Mouse (Mus musculus): ENCODE data around the gene Cacna1e. TPM values are rescaled to one million over a fixed set of nuclear protein-coding genes. Genes with fewer than 3 reads are reported as not detected.

Cacna1e gene
- total RNA-seq, 2 experiments from 2014 or later = 0.14 to 0.16 TPM

DNA sequence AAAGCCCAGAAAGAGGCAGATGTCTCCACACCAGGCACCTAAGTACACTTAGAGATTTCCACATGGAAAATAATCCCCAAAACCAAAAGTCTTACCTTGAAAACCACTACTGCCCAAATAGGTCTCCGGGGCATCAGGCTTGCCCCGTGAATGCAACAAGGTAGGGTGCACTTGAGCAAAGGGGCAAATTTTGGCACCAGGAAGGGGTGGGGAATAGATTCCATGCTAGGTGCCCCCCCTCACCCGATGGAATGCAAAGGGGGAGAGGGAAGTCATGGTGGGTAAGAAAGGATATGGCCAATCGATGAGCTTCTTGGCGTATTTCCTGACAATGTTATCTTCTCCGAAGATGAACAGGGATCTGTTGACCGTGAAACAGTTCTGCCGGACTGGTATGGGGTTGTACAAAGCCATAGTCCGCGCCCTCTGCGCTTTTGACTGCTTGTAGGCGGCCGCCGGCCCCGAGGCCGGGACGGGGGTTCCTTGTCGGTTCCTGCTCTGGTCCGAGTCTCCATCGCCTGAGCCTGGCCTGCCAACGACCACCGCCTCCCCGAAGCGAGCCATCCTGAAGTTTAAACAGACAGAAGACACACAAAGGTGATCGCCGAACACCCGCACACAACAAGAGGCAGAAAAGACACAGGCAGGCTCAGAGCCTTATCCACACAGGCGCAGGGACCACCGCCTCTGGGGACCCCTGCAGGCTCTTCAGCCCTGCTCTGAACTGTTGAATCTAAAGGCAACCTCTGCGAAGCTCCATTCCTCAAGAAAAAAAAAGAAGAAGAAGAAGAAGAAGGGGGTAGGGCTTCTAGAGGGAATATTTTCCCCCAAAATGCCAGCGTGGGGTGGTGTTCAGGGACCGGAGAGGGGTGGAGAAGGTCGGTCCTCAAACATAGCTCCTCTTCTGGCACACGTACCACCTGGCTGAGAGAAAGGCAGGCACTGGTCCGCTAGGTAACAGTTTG, 158.7 kb downstream of the Cacna1e start:
- DNase-seq (ENCODE audit: low spot score) = no peak
- intact Hi-C loops (cut with DNase I) = loop anchor here (5.0 kb wide), 2 partner anchors 533 to 833 kb away; partner anchors contain the start of gene Teddm1a

- DNase-seq (ENCODE audit: low spot score) = no peak
- intact Hi-C loops (cut with DNase I) = no loop called here
These were observed 160.6 kb downstream of the Cacna1e start for GRCm38 (mm10) chr1:154723537-154724286.

GRCm38 (mm10) chr1:154723078-154723477, 161.2 kb downstream of the Cacna1e start:
- no peak for DNase-seq (ENCODE audit: low spot score)
- intact Hi-C loops (cut with DNase I) = no loop called here

- DNase-seq (ENCODE audit: low spot score) = no peak
- intact Hi-C loops (cut with DNase I) = no loop called here
These were observed 168.7 kb downstream of the Cacna1e start for GRCm38 (mm10) chr1:154715596-154715995.

GRCm38 (mm10) chr1:154712747-154713146, 171.6 kb downstream of the Cacna1e start:
- intact Hi-C loops (cut with DNase I) = no loop called here
- no peak for DNase-seq (ENCODE audit: low spot score)

DNA sequence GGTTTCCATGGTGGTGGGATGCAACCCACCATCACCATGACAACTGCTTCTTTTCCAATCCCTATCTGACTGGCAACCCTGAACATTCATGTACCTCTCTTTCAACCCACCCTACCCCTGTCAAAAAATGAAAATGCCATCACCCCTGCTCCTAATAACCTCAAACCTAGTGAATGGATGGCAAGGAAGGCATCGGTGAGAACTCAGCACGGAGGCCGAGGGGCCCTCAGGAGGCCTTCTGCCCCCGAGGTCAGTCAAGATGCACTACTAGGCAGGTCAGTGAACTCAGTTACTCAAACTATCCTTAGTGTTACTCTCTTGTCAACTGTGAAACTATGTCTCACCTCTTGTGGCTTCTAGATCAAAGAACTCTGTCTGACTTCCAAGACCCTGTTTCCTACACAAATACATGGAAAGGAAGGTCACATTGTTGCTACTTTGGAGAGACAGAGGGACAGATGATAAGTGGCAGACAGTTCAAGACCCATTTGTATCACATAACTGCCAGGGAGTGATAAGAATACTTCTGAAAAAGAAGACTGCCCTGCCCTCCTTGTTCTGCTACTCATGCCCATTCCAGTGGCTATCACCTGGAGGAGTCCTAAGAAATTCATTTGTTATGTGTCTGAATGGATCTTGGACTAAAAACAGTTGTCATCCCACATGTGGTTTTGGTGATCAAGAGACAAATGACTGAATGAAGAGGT, 176.6 kb downstream of the Cacna1e start:
- intact Hi-C loops (cut with DNase I) = no loop called here
- no peak for DNase-seq (ENCODE audit: low spot score)

- intact Hi-C loops (cut with DNase I) = no loop called here
- DNase-seq (ENCODE audit: low spot score) = no peak
These were observed 177.3 kb downstream of the Cacna1e start for GRCm38 (mm10) chr1:154706974-154707373.

DNA sequence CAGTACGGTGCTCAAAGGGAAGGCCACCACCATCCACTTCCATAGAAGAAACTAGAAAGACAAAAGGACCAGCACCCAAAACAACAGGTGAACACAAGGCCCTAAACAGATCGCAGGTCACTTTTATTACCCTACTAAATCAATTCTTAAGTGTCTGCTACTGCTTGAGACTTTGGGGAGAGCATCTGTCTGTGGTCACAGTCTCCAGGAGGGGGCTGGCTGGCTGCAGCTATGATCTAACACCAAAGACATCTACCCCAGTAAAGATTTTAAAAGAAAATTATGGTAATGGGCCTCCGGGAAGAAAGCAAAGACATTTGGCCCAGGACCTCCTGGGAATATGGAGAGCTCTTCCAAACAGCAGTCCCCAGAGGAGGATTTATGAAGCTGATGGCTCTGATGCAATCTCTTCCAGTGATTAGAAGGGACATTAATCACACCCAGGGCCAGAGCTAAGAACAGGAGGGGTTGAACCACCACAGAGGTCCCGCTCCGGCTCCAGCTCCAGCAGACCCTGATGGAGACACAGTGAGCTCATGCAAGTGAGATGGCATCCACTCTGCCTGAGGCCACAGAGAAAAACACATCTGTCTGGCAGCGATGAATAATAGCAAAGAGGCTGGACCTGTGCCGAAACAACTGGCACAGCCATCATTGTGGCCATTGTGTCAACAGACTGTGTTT, 178.3 kb downstream of the Cacna1e start:
- intact Hi-C loops (cut with DNase I) = no loop called here
- DNase-seq (ENCODE audit: low spot score) = no peak

GRCm38 (mm10) chr1:154704558-154705185, 179.6 kb downstream of the Cacna1e start:
- no peak for DNase-seq (ENCODE audit: low spot score)
- intact Hi-C loops (cut with DNase I) = no loop called here

GRCm38 (mm10) chr1:154702623-154703022, 181.7 kb downstream of the Cacna1e start:
- intact Hi-C loops (cut with DNase I) = no loop called here
- no peak for DNase-seq (ENCODE audit: low spot score)

DNA sequence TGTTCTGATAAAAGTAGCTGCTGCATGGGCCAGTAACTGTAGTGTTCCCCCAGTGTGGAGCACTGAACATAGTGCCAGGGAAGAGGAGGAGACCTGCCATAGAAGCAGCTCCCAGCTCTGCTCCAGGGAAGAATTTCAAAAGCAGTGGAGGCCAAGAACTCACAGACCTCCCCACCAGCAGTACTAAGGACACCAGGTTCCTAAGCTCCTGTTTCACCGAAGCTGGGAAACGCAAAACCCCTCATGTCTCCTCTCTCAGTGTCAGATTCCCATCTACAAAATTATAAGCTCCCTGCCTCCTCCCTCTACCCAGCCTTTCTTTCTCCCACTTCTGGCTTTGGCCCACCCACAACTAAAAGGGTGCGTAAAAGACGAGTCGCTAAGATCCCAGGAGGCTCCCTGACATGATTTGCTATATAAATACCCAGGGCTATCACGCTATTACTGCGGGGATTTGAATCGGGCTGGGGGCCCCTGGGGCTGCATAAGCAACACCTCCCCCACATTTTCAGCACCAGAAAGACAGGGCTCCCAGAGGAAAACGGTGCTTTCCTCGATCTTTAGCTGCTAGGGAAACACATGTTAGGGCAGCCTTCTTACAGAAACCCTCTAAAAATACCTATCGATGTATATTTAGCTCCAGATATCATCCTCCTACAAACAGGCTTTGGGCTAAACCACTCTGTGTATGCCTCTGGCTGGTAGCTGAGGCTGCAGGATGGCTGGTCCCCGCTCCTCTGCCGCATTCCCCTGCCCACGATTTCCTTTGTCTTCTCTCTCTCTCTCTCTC, 195.2 kb downstream of the Cacna1e start:
- DNase-seq (ENCODE audit: low spot score) = no peak
- intact Hi-C loops (cut with DNase I) = no loop called here

GRCm38 (mm10) chr1:154686861-154687260, 197.4 kb downstream of the Cacna1e start:
- no peak for DNase-seq (ENCODE audit: low spot score)
- intact Hi-C loops (cut with DNase I) = no loop called here

GRCm38 (mm10) chr1:154683477-154684106, 200.7 kb downstream of the Cacna1e start:
- intact Hi-C loops (cut with DNase I) = no loop called here
- no peak for DNase-seq (ENCODE audit: low spot score)

GRCm38 (mm10) chr1:154678989-154679388, 205.3 kb downstream of the Cacna1e start:
- no peak for DNase-seq (ENCODE audit: low spot score)
- intact Hi-C loops (cut with DNase I) = no loop called here

GRCm38 (mm10) chr1:154678151-154678550, 206.2 kb downstream of the Cacna1e start:
- no peak for DNase-seq (ENCODE audit: low spot score)
- intact Hi-C loops (cut with DNase I) = no loop called here

DNA sequence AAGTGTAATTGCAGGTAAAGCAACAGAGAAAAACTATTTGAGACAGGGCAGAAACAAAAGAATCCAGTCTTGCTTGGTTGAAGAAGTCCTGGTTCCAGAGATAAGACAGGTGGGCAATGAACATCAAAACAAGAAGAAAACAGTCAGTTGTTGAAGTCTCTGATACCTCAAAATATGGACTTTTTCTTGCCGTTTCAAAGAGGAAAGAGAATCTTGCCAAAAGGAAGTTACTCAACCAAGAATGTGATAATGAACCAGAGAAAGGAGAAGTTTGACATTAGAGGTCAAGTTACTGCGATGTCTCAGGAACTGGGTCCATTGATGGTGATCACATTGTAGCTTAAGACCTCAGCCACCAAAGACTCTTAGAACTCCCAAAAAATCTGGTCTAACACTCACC, 206.6 kb downstream of the Cacna1e start:
- no peak for DNase-seq (ENCODE audit: low spot score)
- intact Hi-C loops (cut with DNase I) = no loop called here

DNA sequence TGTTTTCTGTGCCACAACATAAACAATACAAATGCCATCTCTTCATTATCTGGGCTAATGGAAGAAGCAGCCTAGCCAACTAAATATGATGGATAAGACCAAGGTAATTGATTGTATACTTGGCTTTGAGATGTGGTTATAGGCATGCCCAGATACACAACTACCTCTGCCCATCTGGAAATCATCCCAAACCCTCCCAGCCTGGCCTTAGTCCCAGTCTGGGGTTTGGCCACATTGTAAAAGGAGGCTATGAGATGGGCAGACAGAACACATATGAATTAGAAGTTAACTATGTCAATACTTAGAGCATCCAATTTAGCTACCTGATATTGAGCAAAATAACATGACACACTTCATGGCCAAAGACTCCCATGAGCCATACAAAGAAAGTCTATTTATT, 220.6 kb downstream of the Cacna1e start:
- intact Hi-C loops (cut with DNase I) = no loop called here
- DNase-seq (ENCODE audit: low spot score) = no peak

DNA sequence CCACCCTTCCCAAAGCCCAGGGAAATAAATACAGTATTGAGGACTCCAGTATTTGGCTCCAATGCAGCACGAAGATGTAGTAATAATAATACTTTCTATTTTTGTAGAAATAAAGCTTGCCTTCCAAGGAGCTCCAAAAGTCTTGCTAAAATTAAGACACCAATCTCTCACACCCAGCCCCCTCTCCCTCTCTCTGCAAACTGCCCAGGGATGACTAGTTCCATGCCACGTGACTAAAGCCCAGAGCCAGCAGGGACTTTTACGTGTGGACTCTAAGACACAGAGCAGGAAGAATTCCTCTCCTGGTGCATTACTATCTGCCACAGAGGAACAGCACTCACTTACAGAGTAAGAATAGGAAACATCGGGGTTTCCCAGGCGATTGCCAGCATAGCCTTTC, 222.3 kb downstream of the Cacna1e start:
- intact Hi-C loops (cut with DNase I) = no loop called here
- DNase-seq (ENCODE audit: low spot score) = no peak
